Mouse (Mus musculus) brain, embryonic 14.5 days (tissue): ENCODE measurements around the gene Dgki. TPM values are rescaled to one million over a fixed set of nuclear protein-coding genes. Genes with fewer than 3 reads are reported as not detected.
A peak's percentile ranks its signal among the peaks of the same experiment; 100 is the strongest.

Experiments used
- DNase-seq: peaks from one replicate; pipeline ENCODE4 v3.0.0-alpha.2; 2011; ENCODE audit warnings: low read depth
- CTCF ChIP-seq: fragments of 200-500 bp; IDR thresholded peaks from 2 replicates; pipeline ENCODE4 v1.5.1; 2012; ENCODE audit warnings: inconsistent platforms, mild to moderate bottlenecking, moderate library complexity, borderline replicate concordance; ENCODE audit not compliant: insufficient read depth, insufficient read length; ENCODE audit errors: extremely low read depth
- POLR2A ChIP-seq: fragments of 200-500 bp; IDR thresholded peaks from 2 replicates; pipeline ENCODE4 v1.6.1; 2012; ENCODE audit warnings: mild to moderate bottlenecking, inconsistent platforms, borderline replicate concordance; ENCODE audit not compliant: poor library complexity, insufficient read depth, insufficient read length, severe bottlenecking; ENCODE audit errors: extremely low read depth
- polyA plus RNA-seq: library from polyadenylated mRNA; depleted of rRNA; stranded (reverse); fragments of >200 nt; gene quantifications from 2 replicates; pipeline ENCODE4 v1.2.3, GENCODE M21; 2012

Gene Dgki
- polyA plus RNA-seq, 1 experiment: 6.5 TPM

- no peak for TF ChIP-seq CTCF
- no peak for TF ChIP-seq POLR2A
- DNase-seq: no peak
Measured at GRCm38 (mm10) chr6:36843031-36843488, 456.9 kb downstream of the Dgki start.

GRCm38 (mm10) chr6:36842101-36842922, 457.7 kb downstream of the Dgki start:
- no peak for DNase-seq
- TF ChIP-seq CTCF (no peak), POLR2A (no peak)

- TF ChIP-seq CTCF (no peak), POLR2A (no peak)
- no peak for DNase-seq
Measured at GRCm38 (mm10) chr6:36841701-36842100, 458.3 kb downstream of the Dgki start.

DNA sequence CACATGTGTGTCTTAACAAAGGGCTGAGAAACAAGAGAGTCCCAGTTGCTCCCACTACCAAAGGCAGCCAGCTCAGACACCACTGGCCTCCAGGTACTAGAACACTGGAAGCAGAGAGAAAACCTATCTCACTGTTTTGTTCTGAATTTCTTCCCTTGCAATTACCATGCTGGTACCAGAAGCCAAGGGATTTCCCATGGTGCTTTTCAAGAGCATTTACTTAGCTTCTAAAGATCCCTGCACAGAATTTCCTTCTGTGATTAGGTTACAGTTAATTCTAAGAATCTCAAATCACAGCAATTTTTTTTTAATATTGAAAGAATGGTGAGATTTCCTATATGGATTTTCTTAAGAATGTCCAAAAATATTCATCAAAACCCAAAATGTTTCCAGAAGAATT, 458.8 kb downstream of the Dgki start:
- no peak for TF ChIP-seq CTCF
- no peak for DNase-seq

DNA sequence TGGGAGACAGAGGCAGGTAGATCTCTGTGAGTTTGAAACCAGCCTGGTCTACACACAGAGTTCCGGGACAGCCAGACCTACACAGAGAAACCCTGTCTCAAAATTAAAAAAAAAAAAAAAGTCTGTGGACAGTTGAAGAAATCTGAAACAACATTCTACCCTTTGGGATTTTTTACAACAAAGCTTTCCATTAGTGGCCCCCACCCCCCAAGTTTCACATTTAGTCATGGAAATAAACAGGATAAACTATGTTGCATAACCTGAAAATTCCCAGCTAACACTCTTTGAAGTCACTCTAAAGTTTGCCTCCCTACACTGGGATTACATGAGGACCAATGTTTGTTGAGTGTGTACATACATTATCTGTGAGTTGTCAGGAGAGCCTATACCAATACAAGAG, 461.2 kb downstream of the Dgki start:
- DNase-seq: no peak
- TF ChIP-seq CTCF: no peak
- no peak for TF ChIP-seq POLR2A

- TF ChIP-seq POLR2A (no peak), CTCF (no peak)
Measured at GRCm38 (mm10) chr6:36835351-36835750, 464.6 kb downstream of the Dgki start.

GRCm38 (mm10) chr6:36834695-36835265, 465.2 kb downstream of the Dgki start:
- peak; percentile 76 for DNase-seq
- no peak for TF ChIP-seq CTCF
- no peak for TF ChIP-seq POLR2A

More at GRCm38 (mm10) chr6:36835351-36835750, 464.6 kb downstream of the Dgki start:
- peak; percentile 52 for DNase-seq

DNA sequence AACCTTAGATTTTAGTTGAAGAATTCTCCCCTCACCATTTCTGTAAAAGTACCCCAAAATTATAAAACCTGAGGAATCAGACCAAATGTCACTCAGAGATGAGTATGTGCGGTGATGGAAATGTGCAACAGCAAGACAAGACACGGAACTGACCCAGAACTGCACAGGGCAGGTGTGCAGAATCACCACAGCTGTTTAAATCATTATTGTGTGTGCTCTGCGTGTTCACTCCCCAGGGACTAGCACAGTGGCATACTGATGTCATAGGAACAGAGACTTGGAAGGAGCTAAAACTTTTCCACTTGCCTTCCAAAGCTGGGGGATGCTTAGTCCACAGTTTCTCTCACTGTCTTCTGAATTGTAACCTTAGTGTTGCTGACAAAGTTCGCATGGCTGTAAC, 467.3 kb downstream of the Dgki start:
- no peak for DNase-seq
- TF ChIP-seq CTCF: no peak
- no peak for TF ChIP-seq POLR2A

DNA sequence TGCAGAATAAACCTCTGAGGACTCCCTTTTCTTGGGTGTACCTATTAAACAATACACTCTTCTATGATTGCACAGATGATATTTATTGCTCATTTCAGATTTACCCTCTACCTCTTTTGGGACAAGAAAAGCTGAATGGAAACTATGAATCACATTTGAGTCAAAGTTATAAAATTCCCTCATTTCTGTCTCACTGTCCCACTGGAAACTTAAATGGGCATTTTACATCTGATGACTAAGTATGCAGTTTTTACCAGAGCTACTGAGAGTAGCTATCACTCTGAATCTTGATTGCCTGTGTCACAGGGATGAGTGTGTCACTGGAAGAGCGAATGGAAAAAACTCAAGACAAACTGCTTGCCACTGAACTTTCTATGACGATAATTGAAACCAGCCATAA, 467.8 kb downstream of the Dgki start:
- DNase-seq: no peak
- TF ChIP-seq POLR2A: no peak
- no peak for TF ChIP-seq CTCF

DNA sequence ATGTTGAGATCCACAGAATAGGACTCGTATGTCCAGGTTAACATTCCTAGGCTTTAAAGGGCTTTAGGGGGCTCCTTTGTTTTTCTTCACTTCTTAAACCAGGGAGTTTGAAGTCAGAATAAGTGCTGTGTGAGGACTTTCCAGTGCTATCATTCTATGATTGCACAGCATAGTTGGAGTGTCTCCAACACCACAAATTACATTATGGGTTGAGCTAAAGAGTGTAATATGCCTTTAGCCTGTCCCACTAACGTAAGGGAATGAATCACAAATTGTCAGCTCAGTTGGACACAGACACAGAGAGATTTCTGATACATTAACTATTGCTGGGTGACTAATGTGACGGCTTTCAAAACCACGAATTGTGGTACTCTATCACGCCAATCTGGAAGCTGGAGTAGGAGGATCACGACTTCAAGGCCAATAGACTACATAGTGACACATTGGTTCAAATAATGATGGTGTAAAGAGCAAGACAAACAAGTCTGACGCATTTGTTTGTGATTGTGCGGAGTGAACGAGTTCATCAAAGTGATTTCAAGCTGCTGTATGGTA, 469.5 kb downstream of the Dgki start:
- TF ChIP-seq POLR2A (no peak), CTCF (no peak)
- no peak for DNase-seq

DNA sequence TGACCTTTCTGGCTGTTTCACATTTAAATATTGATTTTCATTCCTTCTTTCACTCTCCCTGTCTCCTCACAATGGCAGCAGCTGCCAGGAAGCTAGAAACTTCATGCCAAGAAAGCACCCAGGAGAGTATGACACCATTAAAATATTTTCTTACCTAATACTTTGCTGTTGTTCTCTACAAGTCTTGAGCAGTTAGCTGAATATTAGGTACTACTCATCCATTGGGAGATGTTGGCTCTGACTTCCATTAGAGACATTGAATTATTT, 480.3 kb downstream of the Dgki start:
- TF ChIP-seq POLR2A (no peak), CTCF (no peak)
- no peak for DNase-seq

DNA sequence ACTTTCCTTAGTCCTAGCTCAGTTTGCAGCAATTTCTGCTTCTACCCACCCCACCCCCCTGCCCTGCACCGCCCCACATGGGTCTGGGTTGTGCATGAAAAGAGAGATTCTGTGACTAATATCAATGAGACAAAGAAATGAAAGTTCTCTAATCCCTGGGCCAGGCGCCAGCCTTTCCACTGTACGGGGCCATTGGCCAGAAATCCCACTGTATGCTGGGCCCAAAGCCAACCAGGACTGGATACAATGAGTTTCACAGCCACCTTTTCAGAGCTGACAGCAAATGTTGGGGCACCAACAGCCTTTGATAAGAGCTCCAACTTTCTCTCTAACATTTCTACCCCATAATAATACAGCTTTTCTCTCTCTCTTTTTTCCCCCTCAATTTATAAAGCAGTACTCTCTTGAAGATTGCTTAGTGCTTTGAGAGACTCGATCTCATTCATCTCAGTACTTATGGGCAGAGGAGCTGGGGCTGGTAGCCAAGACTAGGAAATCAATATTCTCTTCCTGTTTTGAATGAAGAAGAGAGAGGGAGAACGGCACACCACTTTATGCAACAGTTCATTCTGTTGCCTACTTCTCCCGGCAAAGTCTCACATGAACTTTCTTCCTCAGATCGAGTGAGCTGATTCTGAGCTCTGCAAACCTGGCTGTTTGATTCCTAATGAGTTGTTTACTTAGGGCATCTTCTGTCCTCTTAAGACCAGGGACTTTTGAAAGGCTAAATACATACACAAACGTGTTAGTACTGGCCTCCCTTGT, 480.8 kb downstream of the Dgki start:
- no peak for TF ChIP-seq CTCF
- TF ChIP-seq POLR2A: no peak
- DNase-seq: peak; percentile 97
